Mouse (Mus musculus) lung, postnatal 36 days (tissue): ENCODE measurements around the gene Krtap26-1.

Experiments used
- DNase-seq: peaks from one replicate; pipeline ENCODE4 v3.0.0; 2022; ENCODE audit warnings: mixed read lengths

Krtap26-1 gene

DNA sequence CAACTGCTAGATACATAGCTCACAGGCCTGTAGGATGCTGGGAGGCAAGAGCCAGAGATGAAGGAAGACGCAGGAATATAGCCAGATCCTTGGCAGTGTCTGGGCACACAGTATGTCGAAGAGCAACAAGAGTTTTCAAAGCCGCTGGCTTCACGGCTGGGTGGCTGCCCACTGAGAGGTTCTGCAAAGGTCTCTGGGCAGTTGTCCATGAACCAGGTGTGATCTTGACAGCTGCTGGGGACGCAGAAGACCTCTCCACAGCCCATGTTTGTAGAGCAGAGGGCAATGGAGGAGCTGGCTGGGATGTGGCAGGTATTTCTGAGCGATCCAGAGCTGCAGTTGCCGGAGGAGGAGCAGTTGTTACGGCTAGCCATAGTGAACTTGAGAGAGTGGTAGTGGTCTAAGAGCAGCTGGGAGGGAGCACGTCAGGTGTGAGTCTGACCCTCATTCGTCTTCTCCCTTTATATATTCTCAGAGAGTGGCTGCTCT lies at the start of gene Krtap26-1:
TSS of gene Krtap26-1 (minus strand) at position 439 of the 489 bp plus-strand sequence.
- no peak for DNase-seq

GRCm38 (mm10) chr16:88696256-88696655 lies 48.7 kb upstream of the Krtap26-1 start:
- DNase-seq = no peak

GRCm38 (mm10) chr16:88681282-88681681 lies 33.7 kb upstream of the Krtap26-1 start:
- DNase-seq = no peak

DNA sequence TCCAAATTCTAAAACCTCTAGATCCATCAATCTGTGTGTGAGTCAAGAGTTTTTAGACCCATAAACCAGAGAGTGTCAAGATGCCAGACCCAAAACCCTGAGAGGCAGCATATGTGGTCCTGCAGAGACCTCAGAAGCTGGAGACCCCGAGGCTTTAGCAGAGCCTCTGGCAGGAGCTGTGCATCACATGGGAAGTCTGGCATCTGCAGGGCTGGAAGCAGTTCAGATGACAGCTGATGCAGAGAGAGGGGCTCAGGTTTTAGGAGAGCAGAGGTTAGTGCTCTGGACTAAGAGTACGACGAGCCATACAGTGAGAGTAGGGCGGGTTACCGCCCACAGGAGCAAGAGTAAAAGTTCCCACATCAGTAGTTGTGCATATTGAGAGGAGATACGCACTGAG lies 31.5 kb upstream of the Krtap26-1 start:
- DNase-seq = no peak

DNA sequence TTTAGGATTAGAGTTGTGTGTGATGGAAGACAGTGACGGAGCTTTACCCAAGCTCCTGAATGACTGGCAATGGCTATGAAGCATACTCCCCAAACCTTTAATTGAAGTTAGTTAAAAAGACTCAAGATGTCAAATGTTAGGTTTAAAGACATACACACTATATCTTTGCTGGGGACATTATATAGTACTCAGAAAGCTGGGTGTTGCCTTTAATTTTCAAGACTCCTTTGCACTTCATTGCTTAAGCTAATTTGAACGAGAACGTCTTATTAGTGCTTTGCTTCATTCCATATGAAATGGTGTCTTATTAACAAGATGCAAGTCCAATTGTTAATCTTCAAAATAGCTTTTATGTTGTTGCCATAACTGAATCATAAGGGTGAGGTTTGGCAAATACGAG lies 24.0 kb upstream of the Krtap26-1 start, which contains the start of gene Krtap27-1:
TSS of gene Krtap27-1 (minus strand) at position 101 of the 400 bp plus-strand sequence.
- no peak for DNase-seq

DNA sequence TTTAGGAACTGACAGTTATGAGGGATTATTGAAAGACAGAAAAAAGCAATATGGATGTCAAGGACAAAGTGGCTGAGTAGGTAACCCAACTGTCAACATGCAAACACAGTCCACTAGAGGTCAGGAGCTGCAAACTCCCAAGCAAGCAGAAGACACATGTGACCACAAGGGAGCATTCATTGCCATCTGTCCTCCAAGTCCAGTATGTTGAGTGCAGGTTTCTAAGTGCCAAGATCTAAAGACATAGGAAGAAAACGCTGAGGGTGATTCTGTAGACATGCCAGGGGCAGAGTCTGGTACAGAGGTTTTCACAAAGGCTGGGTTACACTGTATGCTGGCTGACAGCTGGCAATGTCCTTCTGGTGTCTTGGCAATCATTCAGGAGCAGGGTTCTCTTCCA lies 9.8 kb upstream of the Krtap26-1 start:
- no peak for DNase-seq

DNA sequence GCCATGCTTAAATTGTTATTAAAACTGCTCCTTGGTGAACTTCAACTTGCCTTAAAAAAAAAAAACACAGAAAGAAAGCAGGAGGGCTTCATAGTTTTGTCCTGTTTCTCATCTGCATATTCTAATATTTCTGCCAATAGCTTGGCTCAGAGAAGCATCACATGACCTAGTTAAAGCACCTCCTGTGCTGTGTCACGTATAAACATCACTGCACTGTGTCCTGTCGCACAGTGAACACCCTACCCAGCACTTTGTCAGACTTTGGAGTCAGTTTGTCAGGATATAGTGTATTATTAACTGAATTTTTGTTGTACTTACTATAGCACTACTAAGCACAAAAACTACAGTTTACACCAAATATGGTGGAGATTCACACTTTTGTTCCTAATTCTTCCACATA lies 4.4 kb upstream of the Krtap26-1 start:
- DNase-seq = no peak

- no peak for DNase-seq
Measured at GRCm38 (mm10) chr16:88651082-88651481, 3.5 kb upstream of the Krtap26-1 start.

DNA sequence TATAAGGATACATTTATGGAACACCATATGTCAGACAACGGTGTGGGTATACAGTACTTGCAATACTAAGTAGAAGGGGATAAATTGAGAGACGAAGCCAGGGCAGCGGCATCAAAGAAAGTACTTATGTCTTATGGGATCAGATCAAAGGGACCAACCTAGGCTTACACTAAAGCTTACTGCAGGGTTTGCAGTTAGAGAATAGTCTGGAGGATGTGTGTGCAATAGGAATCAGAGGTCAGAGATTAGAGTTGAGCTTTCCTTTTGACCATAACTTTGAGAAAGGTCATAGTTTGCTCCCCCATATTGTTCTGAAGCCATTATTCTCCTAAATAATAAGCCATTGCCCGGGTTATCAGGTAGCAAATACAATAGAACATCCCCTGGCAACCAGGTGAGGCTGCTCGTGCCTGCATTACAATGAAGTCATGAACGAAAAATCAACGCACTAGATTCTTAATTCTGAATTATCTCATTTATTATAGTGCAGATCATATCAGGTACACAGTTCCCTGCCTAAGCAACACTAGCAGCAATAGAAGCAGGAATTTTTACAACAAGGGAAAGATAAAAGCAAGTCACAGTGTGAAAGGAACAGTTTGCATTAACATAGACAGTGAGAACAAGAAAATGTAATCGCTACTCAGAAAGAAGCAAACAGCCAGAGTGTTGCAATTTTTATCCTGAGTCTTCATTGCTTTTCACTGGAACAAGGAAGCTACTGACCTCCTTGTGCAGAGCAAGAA lies 1.1 kb downstream of the Krtap26-1 start:
- DNase-seq = no peak

DNA sequence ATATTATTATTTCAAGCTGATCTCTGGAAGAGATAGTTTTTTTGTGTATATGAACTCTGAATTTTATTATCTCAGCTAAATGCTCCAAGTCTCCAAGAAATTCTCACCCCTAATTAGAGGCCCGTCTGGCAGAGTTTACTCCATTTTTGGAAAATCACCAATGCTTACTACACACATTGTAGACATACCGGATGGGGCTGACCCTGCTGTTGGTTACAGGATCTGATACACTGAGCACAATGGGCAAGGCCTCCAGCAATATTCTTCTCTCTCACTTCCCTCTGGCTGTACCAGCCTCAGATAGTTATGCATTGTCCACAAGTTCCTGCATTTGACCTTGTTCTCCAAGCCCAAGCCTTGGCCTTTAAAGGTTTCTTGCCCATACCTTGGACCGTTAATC lies 7.5 kb downstream of the Krtap26-1 start:
- no peak for DNase-seq

- DNase-seq = peak; percentile 7
Measured at GRCm38 (mm10) chr16:88635142-88635541, 12.5 kb downstream of the Krtap26-1 start.

DNA sequence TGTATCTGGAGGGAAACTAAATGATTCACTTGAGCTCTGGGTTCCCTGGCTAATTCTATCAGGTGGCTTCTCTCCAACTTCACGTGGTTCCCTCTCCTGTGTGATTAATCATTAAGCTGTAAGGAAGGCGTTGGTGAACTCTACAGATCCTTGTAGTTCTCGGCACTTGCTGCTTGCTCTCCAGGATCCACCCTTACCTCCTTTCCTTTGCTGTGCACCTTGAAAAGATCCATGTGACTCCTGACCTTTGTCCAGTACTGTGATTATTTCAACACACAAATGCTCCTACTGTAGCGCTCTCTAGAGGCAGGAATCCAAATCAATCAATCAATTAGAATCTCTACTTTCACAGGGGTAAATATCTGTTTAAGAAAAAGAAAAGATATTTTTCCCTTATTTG lies 16.1 kb downstream of the Krtap26-1 start:
- DNase-seq = no peak

DNA sequence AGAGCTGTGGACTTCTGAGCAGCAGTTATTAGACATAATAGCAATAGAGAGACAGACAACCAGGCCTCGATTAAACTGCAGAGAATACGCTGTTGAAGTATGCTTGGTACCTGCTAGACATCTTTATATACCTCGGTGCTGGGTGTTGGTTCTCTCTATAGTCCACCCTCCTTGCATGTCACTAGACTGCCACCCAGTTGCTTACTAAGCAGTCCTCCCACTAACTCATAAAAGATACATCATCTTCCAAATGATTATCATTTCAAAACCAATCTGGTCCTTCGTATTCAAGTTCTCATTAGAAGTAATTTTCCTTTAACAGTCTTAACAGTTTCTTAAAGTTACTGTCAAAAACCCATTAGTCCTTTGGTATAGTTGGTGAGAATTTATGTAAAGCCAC lies 20.0 kb downstream of the Krtap26-1 start, which contains the start of gene 2310079G19Rik:
TSS of gene 2310079G19Rik (minus strand) at position 101 of the 400 bp plus-strand sequence.
- DNase-seq = no peak

- DNase-seq = no peak
Measured at GRCm38 (mm10) chr16:88612712-88613111, 34.9 kb downstream of the Krtap26-1 start.

- no peak for DNase-seq
Measured at GRCm38 (mm10) chr16:88611922-88612321, 35.7 kb downstream of the Krtap26-1 start, which contains the start of gene Krtap24-1. Gene Krtap24-1 (minus strand): TSS chr16:88612279.

- DNase-seq = peak; percentile 3
Measured at GRCm38 (mm10) chr16:88604570-88604969, 43.0 kb downstream of the Krtap26-1 start.

- DNase-seq = no peak
Measured at GRCm38 (mm10) chr16:88602464-88602863, 45.1 kb downstream of the Krtap26-1 start.

GRCm38 (mm10) chr16:88600303-88600702 lies 47.3 kb downstream of the Krtap26-1 start:
- DNase-seq = no peak

DNA sequence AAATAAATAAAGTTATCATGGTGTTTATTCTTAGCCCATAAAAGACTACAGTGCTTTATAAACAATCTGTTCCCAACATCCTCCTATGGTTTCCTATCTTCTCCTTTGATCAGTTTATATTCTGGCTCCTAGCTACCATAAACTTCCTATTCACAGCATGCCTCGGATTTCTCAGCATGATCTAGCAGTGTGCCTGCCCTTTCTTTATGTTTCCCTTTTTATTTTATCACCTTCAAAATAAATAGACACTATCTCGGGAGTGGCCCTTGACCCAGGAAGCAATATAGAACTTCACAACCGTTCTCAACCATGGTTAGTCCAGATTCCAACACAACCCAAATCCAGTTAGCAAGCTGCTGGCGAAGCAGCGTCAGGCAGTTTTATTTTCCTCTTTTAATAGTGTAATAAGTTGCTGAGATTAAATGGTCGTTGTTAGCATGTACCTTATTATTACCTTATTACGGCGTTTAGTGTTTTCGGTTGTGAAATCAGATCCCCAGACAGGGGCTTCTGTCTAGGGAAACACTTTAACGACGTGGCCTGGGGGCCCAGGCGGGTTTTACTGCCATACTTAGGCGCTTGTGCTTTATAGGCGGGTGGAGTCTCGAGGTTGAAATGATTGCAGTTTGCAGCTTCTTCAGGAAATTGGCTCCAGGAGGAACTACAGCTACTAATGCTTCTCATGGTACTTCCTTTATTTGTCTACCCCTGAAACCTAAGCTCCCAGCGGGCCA lies 47.9 kb downstream of the Krtap26-1 start:
- DNase-seq = no peak
